Mouse (Mus musculus) ovary, postnatal 10 days (tissue): ENCODE results near the gene Tmem81.

Experiments
- DNase-seq: peaks from one replicate; pipeline ENCODE4 v3.0.0; 2022; ENCODE audit warnings: low spot score

The Tmem81 gene

GRCm38 (mm10) chr1:132519734-132520133, 13.7 kb downstream of the Tmem81 start:
- DNase-seq: no peak

- DNase-seq: no peak
Observed at GRCm38 (mm10) chr1:132520764-132521163, 14.7 kb downstream of the Tmem81 start.

- no peak for DNase-seq
Observed at GRCm38 (mm10) chr1:132523048-132523447, 17.0 kb downstream of the Tmem81 start.

GRCm38 (mm10) chr1:132523920-132524319, 17.9 kb downstream of the Tmem81 start:
- DNase-seq: no peak

- DNase-seq: peak; percentile 50
Observed at GRCm38 (mm10) chr1:132525832-132526231, 19.8 kb downstream of the Tmem81 start.

GRCm38 (mm10) chr1:132528071-132528470, 22.0 kb downstream of the Tmem81 start:
- DNase-seq: no peak

GRCm38 (mm10) chr1:132528647-132529334, 22.8 kb downstream of the Tmem81 start:
- no peak for DNase-seq

GRCm38 (mm10) chr1:132530631-132531191, 24.7 kb downstream of the Tmem81 start:
- no peak for DNase-seq

GRCm38 (mm10) chr1:132532521-132532920, 26.5 kb downstream of the Tmem81 start:
- no peak for DNase-seq

GRCm38 (mm10) chr1:132533840-132534239, 27.8 kb downstream of the Tmem81 start:
- DNase-seq: no peak

- DNase-seq: no peak
Observed at GRCm38 (mm10) chr1:132535541-132535940, 29.5 kb downstream of the Tmem81 start.

- no peak for DNase-seq
Observed at GRCm38 (mm10) chr1:132536416-132536815, 30.4 kb downstream of the Tmem81 start.

GRCm38 (mm10) chr1:132537736-132538135, 31.7 kb downstream of the Tmem81 start:
- DNase-seq: no peak

- no peak for DNase-seq
Observed at GRCm38 (mm10) chr1:132540701-132541100, 34.7 kb downstream of the Tmem81 start.

- DNase-seq: no peak
Observed at GRCm38 (mm10) chr1:132541171-132541823, 35.3 kb downstream of the Tmem81 start.

- no peak for DNase-seq
Observed at GRCm38 (mm10) chr1:132541824-132542599, 36.0 kb downstream of the Tmem81 start.

- DNase-seq: no peak
Observed at GRCm38 (mm10) chr1:132542762-132543306, 36.8 kb downstream of the Tmem81 start, which contains the start of gene Cntn2. Gene Cntn2 (minus strand): TSS chr1:132543256.

- DNase-seq: no peak
Observed at GRCm38 (mm10) chr1:132543789-132544188, 37.8 kb downstream of the Tmem81 start.

- DNase-seq: no peak
Observed at GRCm38 (mm10) chr1:132557901-132558631, 52.0 kb downstream of the Tmem81 start.
